Mouse (Mus musculus) colon, adult 2 months (tissue): ENCODE results near the gene Adam26b. TPM values are rescaled to one million over a fixed set of nuclear protein-coding genes. Genes with fewer than 3 reads are reported as not detected.

ENCODE experiments used
- polyA plus RNA-seq: library from polyadenylated mRNA; depleted of rRNA; stranded (reverse); fragments of >200 nt; gene quantifications from 2 replicates; pipeline ENCODE4 v1.2.3, GENCODE M21; 2012; rRNA removed

Adam26b gene
- polyA plus RNA-seq, result not detected in 2 replicates

GRCm38 (mm10) chr8:43528006-43528405 lies at the start of gene Adam26b:
Gene Adam26b, minus strand, starts transcription at chr8:43528106.

GRCm38 (mm10) chr8:43576607-43577006 lies 48.7 kb upstream of the Adam26b start, which contains the start of gene Adam26a:
Gene Adam26a, minus strand, starts transcription at chr8:43576707.

Other genes starting within 250 kb of the Adam26b start
- gene Zfp42, start 221.1 kb downstream of the Adam26b start, polyA plus RNA-seq, result not detected in 2 replicates
- gene Adam26a, start 48.6 kb upstream of the Adam26b start, polyA plus RNA-seq, result not detected in 2 replicates
- not detected in 2 replicates for gene Gm5346, start 99.2 kb upstream of the Adam26b start, polyA plus RNA-seq
- gene Adam34, start 181.9 kb upstream of the Adam26b start, polyA plus RNA-seq, result not detected in 2 replicates